Mouse (Mus musculus) urinary bladder, adult 18-20 months (tissue): ENCODE results near the gene Inpp5d.
"Not testable (repeated sequence)": the region's sequence is repeated elsewhere in the genome, so short reads cannot be mapped to it uniquely, and the experiment has no call there.

Source experiments
- DNase-seq, 2 experiments: peaks; one replicate each; pipeline ENCODE4 v3.0.0; 2022; ENCODE audit warnings: low spot score in 2 of 2, mixed read lengths in 2 of 2

Inpp5d gene

GRCm38 (mm10) chr1:87655101-87655500, 35.0 kb downstream of the Inpp5d start:
- no peak for DNase-seq

DNA sequence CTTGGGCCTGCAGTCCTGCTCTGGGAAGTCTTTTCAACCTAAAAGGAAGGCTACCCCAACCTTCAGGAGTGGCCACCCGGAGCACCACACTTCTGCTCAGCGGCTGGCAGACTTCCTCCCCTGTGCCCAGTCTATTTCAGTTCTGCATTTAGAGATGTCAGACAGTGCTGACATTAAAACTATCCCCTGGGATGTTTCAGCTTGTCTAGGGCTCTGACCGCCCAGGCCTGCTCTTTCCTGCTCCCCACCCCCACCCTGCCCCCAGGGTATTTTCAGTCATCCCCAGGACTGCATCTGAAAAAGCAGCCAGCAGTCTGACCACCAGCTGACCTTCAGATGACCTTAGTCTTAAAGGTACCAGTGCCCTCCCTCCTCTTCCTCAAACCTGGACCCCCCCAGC, 38.0 kb downstream of the Inpp5d start:
- DNase-seq: no peak

DNA sequence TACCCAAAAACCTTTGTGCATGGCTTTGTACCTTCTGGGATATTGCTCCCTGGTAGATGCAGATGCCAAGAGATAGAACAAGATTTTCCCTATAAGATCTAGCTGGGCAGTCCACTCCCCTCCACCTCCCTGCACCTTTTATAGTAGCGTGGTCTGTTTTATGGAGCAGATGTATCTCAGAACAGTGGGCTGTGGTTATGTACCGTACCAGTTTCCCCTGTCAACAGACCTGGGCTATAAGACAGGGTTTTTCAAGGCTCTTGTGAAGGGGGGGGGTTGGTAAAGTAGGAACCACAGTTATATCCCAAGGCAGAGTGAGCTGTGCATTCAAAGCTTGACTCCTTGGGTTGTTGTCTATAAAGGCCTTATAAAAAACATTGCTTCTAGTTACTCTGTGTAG, 38.4 kb downstream of the Inpp5d start:
- DNase-seq: no peak

GRCm38 (mm10) chr1:87658937-87659617, 39.0 kb downstream of the Inpp5d start:
- no peak for DNase-seq

- DNase-seq: no peak
These were observed 39.5 kb downstream of the Inpp5d start for GRCm38 (mm10) chr1:87659618-87659960.

- DNase-seq: no peak
These were observed 40.6 kb downstream of the Inpp5d start for GRCm38 (mm10) chr1:87660740-87661139.

DNA sequence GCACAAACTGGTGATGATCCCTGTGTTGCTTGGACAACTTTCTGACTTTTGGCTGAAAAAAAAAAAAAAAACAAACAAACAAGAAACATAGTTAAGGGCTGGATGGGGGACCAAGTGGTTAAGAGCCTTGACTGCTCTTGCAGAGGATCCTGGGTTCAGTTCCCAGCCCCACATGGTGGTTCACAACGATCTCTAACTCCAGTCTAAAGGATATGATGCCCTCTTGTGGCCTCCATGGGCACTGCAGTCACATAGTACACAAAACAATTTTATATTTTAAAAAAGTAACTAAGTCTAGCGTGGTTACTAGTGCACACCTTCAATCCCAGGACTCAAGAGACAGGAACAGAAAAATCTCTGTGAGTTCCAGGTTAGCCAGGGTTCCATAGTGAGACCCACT, 43.9 kb downstream of the Inpp5d start:
- DNase-seq: no peak

DNA sequence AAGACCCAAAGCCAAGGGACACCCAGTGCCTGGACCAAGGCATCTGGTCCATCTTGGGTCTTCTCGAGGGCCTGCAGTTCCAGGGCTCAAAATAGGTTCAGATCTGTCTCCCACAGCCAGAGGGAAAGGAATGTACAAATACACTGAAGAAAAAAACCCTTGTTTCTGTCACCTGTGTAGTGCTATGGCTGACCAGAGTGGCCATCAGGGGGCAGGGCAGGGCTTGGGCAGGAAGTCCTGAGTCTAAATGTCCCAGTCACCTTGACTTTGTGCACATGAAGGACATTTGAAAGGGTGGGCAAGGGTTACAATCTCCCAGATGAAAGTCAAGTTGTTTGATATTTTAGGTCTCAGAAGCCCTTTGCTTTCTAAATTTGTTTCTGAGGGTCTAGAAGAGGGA, 46.9 kb downstream of the Inpp5d start:
- DNase-seq: no peak

- DNase-seq: no peak
These were observed 48.2 kb downstream of the Inpp5d start for GRCm38 (mm10) chr1:87668300-87668699.

GRCm38 (mm10) chr1:87671483-87671882, 51.4 kb downstream of the Inpp5d start:
- DNase-seq: no peak

- DNase-seq: no peak
These were observed 53.9 kb downstream of the Inpp5d start for GRCm38 (mm10) chr1:87673822-87674604.

- no peak for DNase-seq
These were observed 55.9 kb downstream of the Inpp5d start for GRCm38 (mm10) chr1:87676006-87676405.

DNA sequence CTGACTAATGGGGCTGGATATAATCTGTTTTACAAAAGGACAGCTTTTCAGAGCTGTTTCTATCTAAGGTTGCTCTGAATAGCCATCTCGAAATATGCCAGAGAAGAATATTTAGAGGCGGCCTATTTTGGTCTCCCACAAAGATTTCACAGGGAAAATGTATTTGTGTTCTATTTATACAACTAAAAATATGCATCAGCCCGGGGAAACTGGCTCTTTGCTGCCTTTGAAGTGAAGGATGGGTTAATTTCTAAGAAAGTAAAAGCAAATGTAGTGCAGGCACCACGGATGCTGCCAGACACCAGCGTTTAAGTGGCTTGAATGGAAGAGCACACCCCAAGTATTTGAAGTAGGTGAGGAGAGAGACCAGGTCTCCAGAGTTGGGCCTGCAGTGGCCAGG, 59.0 kb downstream of the Inpp5d start:
- no peak for DNase-seq

- DNase-seq: no peak
These were observed 60.8 kb downstream of the Inpp5d start for GRCm38 (mm10) chr1:87680950-87681349.

- not testable (repeated sequence) for DNase-seq
These were observed 62.4 kb downstream of the Inpp5d start for GRCm38 (mm10) chr1:87682473-87682872.

- DNase-seq: no peak
These were observed 64.0 kb downstream of the Inpp5d start for GRCm38 (mm10) chr1:87684071-87684470.

DNA sequence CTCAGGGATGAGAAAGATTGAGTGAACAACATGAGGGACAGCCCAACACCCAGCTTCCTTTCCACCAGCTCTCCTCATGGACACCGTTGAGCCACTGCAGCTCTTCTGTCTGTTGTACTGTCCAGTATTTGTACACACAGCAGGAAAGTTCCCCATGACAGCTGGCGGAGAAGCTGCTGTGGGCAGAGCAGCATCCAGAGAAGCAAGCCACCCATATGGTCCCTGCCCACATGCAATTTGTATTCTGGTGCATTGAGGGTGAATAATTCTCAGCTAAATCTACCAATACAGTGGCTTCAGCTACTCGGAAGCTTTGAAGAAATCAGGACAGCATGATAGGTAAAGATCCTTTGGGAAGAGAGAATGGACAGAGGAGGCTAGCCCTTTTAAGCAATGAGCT, 64.7 kb downstream of the Inpp5d start:
- DNase-seq: no peak

- DNase-seq: no peak
These were observed 66.2 kb downstream of the Inpp5d start for GRCm38 (mm10) chr1:87686351-87686750.

DNA sequence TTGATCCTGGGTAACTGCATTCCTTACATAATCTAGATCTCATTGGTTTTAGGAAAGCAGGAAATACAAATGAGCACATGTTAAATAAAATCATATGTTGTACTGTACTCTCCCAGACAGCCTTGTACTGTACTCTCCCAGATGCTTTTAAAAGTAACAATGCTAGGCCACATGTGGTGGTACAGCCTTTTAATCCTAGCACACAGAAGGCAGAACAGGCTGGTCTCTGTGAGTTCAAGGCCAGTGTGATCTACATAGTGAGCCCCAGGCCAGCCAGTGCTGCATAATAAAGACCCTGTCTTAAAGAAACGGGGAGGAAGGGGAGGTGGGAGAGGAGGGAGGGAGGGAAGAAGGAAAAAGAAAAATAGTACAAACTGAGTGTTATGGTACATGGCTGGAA, 66.9 kb downstream of the Inpp5d start:
- DNase-seq: no peak

DNA sequence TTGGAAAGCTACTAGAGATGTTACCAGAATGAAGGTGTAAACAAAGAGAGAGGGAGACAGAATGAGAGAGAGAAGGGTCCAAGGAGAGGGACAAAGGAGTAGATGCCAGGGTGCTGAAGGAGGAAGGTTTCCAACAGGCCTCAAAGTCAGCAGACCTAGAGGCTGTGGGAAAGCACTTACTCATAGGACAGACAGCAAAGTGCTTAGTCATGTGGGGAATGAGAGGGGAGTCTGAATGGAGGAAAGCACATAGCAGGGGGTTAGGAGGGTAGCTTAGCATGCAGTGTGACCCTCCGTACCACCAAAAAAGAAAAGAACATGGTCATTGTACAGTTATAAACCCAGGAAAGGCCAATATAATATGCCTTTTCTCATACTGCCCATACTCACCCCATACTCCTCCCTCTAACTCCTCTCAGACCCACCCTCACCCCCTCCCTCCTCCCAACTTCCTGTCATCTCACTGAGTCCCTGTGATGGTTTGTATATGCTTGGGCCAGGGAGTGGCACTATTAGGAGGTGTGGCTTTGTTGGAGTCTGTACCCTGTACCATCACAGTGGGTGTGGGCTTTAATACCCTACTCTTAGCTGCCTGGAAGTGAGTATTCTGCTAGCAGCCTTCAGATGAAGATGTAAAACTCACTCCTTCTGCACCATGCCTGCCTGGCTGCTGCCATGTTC, 69.7 kb downstream of the Inpp5d start:
- no peak for DNase-seq

- DNase-seq: peak in 1 of 2 experiments; percentile 7
These were observed 76.2 kb downstream of the Inpp5d start for GRCm38 (mm10) chr1:87696358-87696757.

GRCm38 (mm10) chr1:87698010-87698409, 77.9 kb downstream of the Inpp5d start:
- no peak for DNase-seq

GRCm38 (mm10) chr1:87699890-87700448, 79.9 kb downstream of the Inpp5d start:
- DNase-seq: no peak
